Mouse (Mus musculus): ENCODE results near the gene Loxl1. TPM values are rescaled to one million over a fixed set of nuclear protein-coding genes. Genes with fewer than 3 reads are reported as not detected.

The Loxl1 gene
- polyA plus RNA-seq (2012; rRNA removed) = 0.82 and 1.7 TPM in 2 replicates

DNA sequence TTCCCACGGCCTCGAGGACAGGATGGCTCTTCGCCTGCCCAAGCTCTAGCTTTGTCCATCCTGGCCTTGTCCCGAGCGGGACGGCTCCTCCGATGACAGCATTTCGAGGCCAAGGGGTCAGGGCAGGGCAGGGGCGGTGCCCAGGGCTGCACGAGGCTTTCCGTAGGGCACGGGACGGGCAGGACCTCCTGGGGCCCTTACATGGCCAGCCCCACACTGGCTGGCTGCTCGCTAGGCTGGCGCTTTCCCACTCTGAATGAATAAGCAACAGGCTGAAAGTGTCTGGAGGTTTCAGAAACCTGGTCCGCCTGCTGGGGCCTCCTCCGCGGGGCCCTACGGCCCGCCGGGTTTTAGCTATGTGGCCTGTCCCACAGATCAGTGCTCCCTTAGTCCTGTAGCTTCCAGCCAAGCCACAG, at the start of gene Loxl1:
Gene Loxl1 (minus strand): TSS at position 243 of the 416 bp plus-strand sequence.

DNA sequence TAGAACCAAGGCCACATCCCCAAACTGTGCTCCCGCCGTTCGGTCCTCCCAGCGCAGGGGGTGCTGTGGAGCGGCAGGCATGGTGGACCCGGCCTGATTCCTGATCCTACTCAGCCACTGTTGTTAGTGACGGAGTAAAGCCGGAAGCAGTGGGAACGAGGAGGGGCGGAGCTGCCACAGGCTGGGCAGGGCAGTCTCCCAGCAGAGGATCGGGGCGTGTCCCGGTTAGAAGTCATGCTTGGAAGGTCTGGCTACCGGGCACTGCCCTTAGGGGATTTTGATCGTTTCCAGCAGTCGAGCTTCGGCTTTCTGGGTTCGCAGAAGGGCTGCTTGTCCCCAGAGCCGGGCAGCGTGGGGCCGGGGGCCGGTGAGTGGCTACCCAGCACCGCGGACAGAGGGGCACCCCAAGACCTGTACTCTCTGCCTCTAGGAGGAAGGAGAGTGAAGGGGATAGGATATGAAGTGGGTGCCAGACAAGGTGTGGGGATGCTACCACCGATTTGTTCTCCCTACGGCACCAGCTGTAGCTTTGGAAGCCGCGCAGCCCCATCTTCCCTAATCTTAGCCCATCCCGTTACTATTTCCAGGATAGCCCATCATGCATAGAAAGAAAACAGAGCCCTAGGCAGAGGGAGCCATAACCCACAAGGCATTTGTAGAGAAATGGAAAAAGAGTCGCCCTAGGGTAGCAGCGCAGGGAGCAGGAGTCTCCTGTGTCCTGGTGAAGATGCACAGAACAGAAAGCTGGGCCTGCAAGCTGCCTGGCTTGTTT, 59.8 kb downstream of the Loxl1 start, which contains the start of gene Stoml1:
Gene Stoml1 (plus strand): TSS at position 132 of the 772 bp plus-strand sequence.

DNA sequence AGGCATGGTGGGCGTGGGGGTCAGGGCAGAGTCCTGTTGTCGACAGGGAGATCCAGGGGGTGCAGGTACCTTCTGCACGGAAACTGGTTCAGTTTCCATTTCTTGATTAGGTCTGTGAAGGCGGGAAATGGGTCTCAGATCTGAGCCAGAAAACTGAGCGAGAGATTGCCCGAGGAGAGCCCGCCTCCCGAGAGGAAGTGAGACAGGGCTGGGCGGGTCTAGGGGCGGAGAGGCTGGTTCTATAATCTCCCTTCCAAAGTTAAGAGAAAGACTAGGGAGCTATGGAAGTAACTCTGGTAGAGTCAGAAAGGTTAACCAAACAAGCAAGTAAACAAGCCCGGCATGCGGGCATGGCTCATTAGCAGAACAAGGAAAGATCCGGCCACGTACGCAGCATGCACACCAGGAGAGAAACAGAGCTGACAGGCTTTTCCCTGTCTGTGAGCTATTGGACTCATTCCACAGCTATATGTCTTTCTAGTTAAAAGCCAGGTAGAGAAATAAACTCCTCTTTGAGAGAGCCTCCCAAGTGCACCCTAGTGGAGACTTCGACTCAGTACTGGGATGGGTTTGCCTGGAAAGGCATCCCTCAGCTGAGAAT, 63.3 kb downstream of the Loxl1 start, which contains the start of gene Pml:
Gene Pml (minus strand): TSS at position 195 of the 601 bp plus-strand sequence.

Other genes starting within 250 kb of the Loxl1 start
- gene Stra6, start 249.4 kb downstream of the Loxl1 start, polyA plus RNA-seq (2012; rRNA removed) = 0.03 and 0.05 TPM in 2 replicates
- not detected in 2 replicates for gene Ccdc33, start 194.4 kb downstream of the Loxl1 start, polyA plus RNA-seq (2012; rRNA removed)
- gene Islr, start 108.9 kb downstream of the Loxl1 start, polyA plus RNA-seq (2012; rRNA removed) = 2.4 and 5.0 TPM in 2 replicates
- gene Islr2, start 108.9 kb downstream of the Loxl1 start, polyA plus RNA-seq (2012; rRNA removed) = 0.05 and 0.16 TPM in 2 replicates
- gene Pml, start 63.4 kb downstream of the Loxl1 start, polyA plus RNA-seq (2012; rRNA removed) = 14.0 and 19.8 TPM in 2 replicates
- 3.2 and 3.8 TPM in 2 replicates for gene Stoml1, start 60.0 kb downstream of the Loxl1 start, polyA plus RNA-seq (2012; rRNA removed)
- not detected in 2 replicates for gene Tbc1d21, start 57.3 kb upstream of the Loxl1 start, polyA plus RNA-seq (2012; rRNA removed)
- gene Insyn1, start 175.4 kb upstream of the Loxl1 start, polyA plus RNA-seq (2012; rRNA removed) = 0.05 and 0.16 TPM in 2 replicates
- gene Cd276, start 242.3 kb upstream of the Loxl1 start, polyA plus RNA-seq (2012; rRNA removed) = 0.82 and 1.1 TPM in 2 replicates

All from liver, embryonic 14 days (tissue).